Mouse (Mus musculus) T-helper 2 cell (primary cell): Measurements from ENCODE around the gene Kmt2c.
"Not testable (repeated sequence)": the region's sequence is repeated elsewhere in the genome, so short reads cannot be mapped to it uniquely, and the experiment has no call there.

ENCODE experiments used
- in situ Hi-C: fragments of 300-600 bp; cut with MboI, MseI; formaldehyde crosslinking; loops from one replicate; pipeline ENCODE4 v1.15.1; 2025; ENCODE audit warnings: high pct_unique_total_duplicates

Kmt2c gene

DNA sequence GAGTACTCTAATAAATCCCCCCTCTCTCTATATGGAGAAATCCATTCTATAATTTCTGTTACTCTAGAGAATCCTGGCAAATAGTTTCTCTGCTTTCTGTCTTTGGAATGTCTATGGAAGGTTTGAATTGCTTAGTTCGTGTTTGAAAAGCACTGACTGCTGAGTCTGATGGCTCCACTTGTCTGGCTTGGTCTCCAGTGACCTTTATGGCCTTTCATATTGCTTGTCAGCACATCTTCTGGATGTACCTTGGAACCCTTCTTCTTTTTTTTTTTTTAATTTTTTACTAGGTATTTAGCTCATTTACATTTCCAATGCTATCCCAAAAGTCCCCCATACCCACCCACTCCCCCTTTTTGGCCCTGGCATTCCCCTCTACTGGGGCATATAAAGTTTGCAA is 274.2 kb downstream of the Kmt2c start:
- in situ Hi-C loops = not testable (repeated sequence)

DNA sequence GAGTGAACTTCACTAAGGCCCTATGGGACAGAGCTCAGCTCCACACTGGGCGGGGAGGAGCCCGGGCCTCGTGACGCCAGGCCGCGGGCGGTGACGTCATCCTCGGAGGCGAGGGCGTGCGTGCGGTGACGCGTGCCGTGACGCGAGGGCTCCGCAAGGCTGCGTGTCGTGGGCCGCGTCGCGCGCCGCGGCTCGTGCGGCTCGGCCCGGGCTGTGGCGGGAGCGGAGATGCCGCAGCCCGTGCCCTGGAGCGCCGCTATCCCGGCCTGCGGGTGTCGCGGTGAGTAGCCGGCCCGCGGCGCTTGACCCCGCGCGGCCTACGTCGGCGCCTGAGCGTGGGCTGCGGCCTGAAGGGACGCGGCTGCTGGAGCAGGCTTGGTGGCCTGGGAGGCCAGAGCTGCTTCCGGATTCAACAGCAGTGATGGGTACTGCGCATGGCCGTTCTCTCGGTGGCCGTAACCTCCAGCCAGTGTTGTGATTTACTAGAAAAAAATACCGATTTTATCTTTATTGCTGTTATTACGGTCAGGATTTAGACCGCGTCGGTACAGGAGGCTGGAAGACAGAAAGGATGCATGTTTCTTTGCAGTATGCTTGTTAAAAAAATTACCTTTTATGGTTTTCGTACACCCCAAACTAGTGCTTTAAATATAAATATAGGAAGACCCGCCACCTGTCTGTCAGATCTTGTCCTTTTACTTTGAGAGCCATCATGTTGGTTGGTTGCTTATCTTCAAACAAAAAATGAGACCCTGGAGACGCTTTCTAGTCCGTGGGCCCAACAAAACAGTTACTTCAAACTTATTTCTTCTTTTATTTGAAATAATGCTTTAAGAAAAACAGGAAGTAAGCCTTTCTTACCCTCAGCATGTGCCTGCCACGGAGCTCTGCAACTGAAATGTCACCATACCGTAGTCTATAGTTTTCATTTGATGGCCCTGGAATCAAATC is 275.6 kb downstream of the Kmt2c start, which contains the start of gene E130116L18Rik:
TSS of gene E130116L18Rik (minus strand) at position 402 of the 951 bp plus-strand sequence.
- in situ Hi-C loops = no loop called here
